Mouse (Mus musculus): ENCODE results near the gene Itsn1.

GRCm38 (mm10) chr16:91905127-91905860 lies 176.2 kb downstream of the Itsn1 start:
- TF ChIP-seq EP300 (IDR thresholded peaks at IDR 0.05; ENCODE audit: low read depth) (no peak), CTCF (IDR thresholded peaks at IDR 0.05; ENCODE audit: low read depth) (no peak)

Measured in heart, postnatal 0 days (tissue).